Mouse (Mus musculus) left cerebral cortex, postnatal 14 days (tissue): ENCODE results near the gene Megf8. TPM values are rescaled to one million over a fixed set of nuclear protein-coding genes. Genes with fewer than 3 reads are reported as not detected.

Experiments
- total RNA-seq, 2 experiments: library from RNA; stranded (reverse); gene quantifications; 2 replicates each; pipeline ENCODE4 v1.2.3; 2021

The Megf8 gene
- total RNA-seq, 2 experiments from 2014 or later, result 97.4 to 97.8 TPM

Other genes starting within 250 kb of the Megf8 start
- gene Grik5, start 244.8 kb upstream of the Megf8 start, total RNA-seq, result 100 to 1,000 TPM; 264 to 270 TPM
- 10 to 100 TPM; 28.1 to 30.0 TPM for gene Zfp574, start 244.6 kb upstream of the Megf8 start, total RNA-seq
- gene Pou2f2, start 137.4 kb upstream of the Megf8 start, total RNA-seq, result 10 to 100 TPM; 11.5 to 13.0 TPM
- 10 to 100 TPM; 25.0 to 26.0 TPM for gene Dedd2, start 96.5 kb upstream of the Megf8 start, total RNA-seq
- gene Zfp526, start 95.7 kb upstream of the Megf8 start, total RNA-seq, result 10 to 100 TPM in 1 of 2 experiments, 1 to 10 TPM in 1; 9.2 to 10.3 TPM
- 100 to 1,000 TPM; 201 to 203 TPM for gene Gsk3a, start 79.3 kb upstream of the Megf8 start, total RNA-seq
- gene Erf, start 66.4 kb upstream of the Megf8 start, total RNA-seq, result 10 to 100 TPM; 68.6 to 70.7 TPM
- 100 to 1,000 TPM; 246 to 255 TPM for gene Cic, start 49.5 kb upstream of the Megf8 start, total RNA-seq
- gene Pafah1b3, start 19.2 kb upstream of the Megf8 start, total RNA-seq, result 10 to 100 TPM; 25.2 to 32.2 TPM
- gene Prr19, start 15.8 kb upstream of the Megf8 start, total RNA-seq, result under 1 TPM in 1 of 2 experiments, not detected in 1; 0.29 TPM
- 10 to 100 TPM; 70.9 to 76.8 TPM for gene Tmem145, start 11.1 kb upstream of the Megf8 start, total RNA-seq
- gene Cnfn, start 52.6 kb downstream of the Megf8 start, total RNA-seq, result not detected
- gene Lipe, start 81.5 kb downstream of the Megf8 start, total RNA-seq, result 1 to 10 TPM; 5.6 to 6.3 TPM
- gene Cxcl17, start 95.7 kb downstream of the Megf8 start, total RNA-seq, result not detected
- gene Ceacam1, start 160.4 kb downstream of the Megf8 start, total RNA-seq, result 1 to 10 TPM; 2.9 to 3.0 TPM
- gene Ceacam2, start 222.7 kb downstream of the Megf8 start, total RNA-seq, result under 1 TPM; 0.29 to 0.63 TPM